Mouse (Mus musculus) intestine, embryonic 15.5 days (tissue): ENCODE data around the gene Spryd4. TPM values are rescaled to one million over a fixed set of nuclear protein-coding genes. Genes with fewer than 3 reads are reported as not detected.
"Not testable (repeated sequence)": the region's sequence is repeated elsewhere in the genome, so short reads cannot be mapped to it uniquely, and the experiment has no call there.

Source experiments
- ATAC-seq: fragments of 200-750 bp; cut with Nextera tagmentation; 2 replicates; pipeline ENCODE4 v1.8.0; 2017; ENCODE audit warnings: moderate TSS enrichment, moderate library complexity
- H3K27ac ChIP-seq: fragments of 300-500 bp; sonication (generic); 2 replicates; pipeline ENCODE4 v1.5.1; 2015; ENCODE audit warnings: mild to moderate bottlenecking, inconsistent platforms
- H3K27me3 ChIP-seq: fragments of 300-500 bp; sonication (generic); replicated peaks from 2 replicates; pipeline ENCODE4 v1.6.1; 2015; ENCODE audit warnings: inconsistent platforms
- H3K36me3 ChIP-seq: fragments of 300-500 bp; sonication (generic); 2 replicates; pipeline ENCODE4 v1.6.1; 2015; ENCODE audit warnings: inconsistent platforms
- H3K4me1 ChIP-seq: fragments of 300-500 bp; sonication (generic); replicated peaks from 2 replicates; pipeline ENCODE4 v1.6.1; 2015; ENCODE audit warnings: inconsistent platforms
- H3K4me2 ChIP-seq: fragments of 300-500 bp; sonication (generic); replicated peaks from 2 replicates; pipeline ENCODE4 v1.6.1; 2015; ENCODE audit warnings: mild to moderate bottlenecking, inconsistent platforms
- H3K4me3 ChIP-seq: fragments of 300-500 bp; sonication (generic); replicated peaks from 2 replicates; pipeline ENCODE4 v1.5.1; 2015; ENCODE audit warnings: inconsistent platforms
- H3K9ac ChIP-seq: fragments of 300-500 bp; sonication (generic); 2 replicates; pipeline ENCODE4 v1.6.1; 2015; ENCODE audit warnings: inconsistent platforms
- H3K9me3 ChIP-seq: fragments of 300-500 bp; sonication (generic); 2 replicates; pipeline ENCODE4 v1.6.1; 2016; ENCODE audit warnings: inconsistent platforms
- WGBS: fragments of 180-500 bp; shearing (Covaris S2); methylation state at CpG from one replicate; pipeline ENCODE4 v1.1.7; 2015; 5-methylcytosine and 5-hydroxymethylcytosine counted together
- polyA plus RNA-seq: library from polyadenylated mRNA; unstranded; fragments of >200 nt; fragmentation: Nextera tagmentation; extraction: Ambion mirVana; gene quantifications from 2 replicates; pipeline ENCODE4 v1.2.1, GENCODE M21; 2015

The Spryd4 gene
- polyA plus RNA-seq, 1 experiment from 2014 or later, result 34.8 TPM

DNA sequence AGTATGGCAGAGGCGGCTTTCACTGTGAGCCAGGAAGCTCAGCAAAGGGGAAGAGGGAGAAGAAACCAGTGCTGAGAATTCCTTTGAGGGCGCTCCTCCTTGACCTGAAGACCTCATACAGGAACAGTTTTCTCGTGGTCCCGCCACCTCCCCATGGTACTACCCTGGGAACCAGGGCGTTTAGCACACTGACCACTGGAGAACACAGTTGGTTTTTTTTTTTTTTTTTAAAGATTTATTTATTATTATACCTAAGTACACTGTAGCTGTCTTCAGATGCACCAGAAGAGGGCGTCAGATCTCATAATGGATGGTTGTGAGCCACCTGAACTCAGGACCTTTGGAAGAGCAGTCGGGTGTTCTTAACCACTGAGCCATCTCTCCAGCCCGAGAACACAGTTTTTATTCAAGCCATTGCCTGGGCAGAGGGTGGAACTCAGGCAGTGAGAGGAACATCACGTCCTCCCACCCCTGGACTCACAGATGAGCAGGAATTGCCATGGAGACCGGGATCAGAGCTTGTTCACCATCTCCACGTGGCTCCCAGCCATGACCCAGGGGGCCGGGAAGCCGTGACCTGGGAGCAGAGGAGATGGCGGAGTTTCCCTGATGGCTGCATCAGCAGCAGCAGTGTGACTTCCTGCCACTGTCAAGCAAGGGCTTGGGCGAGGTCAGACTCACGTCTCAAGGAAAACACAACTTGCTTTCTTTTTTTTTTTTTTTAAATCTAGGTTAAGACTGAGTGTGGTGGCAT, 10.1 kb upstream of the Spryd4 start:
- no peaks in the 10 kb centered on the region for H3K36me3 ChIP-seq
- H3K27me3 ChIP-seq, result no peaks in the 10 kb centered on the region
- H3K4me3 ChIP-seq, result no peak overlapping the region
- H3K9me3 ChIP-seq, result no peaks in the 10 kb centered on the region
- no peak overlapping the region for H3K9ac ChIP-seq
- 0 out of 2 replicates have a peak, but pooled peaks cover 3% of the 10 kb centered on the region for H3K4me1 ChIP-seq
- no peak for ATAC-seq
- H3K27ac ChIP-seq, result no peak overlapping the region
- no peak overlapping the region for H3K4me2 ChIP-seq
- 59% methylated on average over 16 of the region's 16 CpGs for WGBS

DNA sequence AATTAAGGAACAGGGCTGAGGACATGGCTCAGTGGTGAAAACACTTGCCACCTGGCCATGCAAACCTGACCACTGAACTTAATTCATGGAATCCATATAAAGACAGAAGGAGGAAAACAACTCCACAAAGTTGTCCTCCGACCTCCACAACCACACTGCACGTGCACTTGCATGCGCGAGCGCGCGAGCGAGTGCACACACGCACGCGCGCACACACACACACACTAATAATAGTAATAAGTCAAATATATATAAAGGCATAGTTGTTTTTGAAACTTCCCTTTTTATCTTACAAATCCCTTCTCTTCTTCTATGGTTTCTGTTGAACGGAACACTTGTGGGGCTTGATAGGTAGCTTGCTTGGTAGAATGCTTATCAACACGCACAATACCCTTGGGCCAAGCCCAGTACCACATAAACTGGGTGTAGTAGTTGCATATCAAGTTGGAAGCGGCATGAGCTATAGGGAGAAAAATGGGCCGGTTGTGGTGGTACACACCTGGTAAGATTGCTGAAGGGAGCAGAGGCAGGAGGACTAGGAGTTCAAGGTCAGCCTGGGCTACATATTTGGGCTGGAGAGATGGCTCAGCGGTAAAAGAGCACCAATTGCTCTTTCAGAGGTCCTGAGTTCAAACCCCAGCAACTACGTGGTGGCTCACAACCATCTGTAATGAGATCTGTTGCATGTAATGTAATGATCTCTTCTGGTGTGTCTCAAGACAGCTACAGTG, 6.9 kb upstream of the Spryd4 start:
- H3K9ac ChIP-seq, result no peak overlapping the region
- no peak for ATAC-seq
- H3K27me3 ChIP-seq, result no peaks in the 10 kb centered on the region
- H3K9me3 ChIP-seq, result no peaks in the 10 kb centered on the region
- H3K36me3 ChIP-seq, result no peaks in the 10 kb centered on the region
- no peak overlapping the region for H3K4me3 ChIP-seq
- no peak overlapping the region for H3K27ac ChIP-seq
- no peaks in the 10 kb centered on the region for H3K4me1 ChIP-seq
- no peak overlapping the region for H3K4me2 ChIP-seq
- WGBS, result 93% methylated on average over 18 of the region's 18 CpGs

DNA sequence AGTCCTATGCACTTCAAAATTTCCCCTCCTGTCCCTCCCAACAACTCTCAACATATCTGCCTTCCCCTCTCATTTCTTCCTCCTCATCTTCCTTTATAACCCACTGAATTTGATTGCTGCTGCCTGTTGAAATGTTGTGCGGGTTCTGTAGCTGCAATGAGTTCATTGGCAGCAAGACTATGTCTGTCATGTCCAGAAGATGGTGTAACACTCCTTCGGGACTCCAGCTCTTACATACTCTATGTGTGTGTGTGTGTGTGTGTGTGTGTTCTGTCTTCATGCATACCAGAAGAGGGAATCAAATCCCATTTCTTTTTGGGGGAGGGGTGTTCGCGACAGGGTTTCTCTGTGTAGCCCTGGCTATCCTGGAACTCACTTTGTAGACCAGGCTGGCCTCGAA, 3.4 kb upstream of the Spryd4 start:
- H3K9me3 ChIP-seq, result no peaks in the 10 kb centered on the region
- WGBS, result 87% methylated on average over 5 of the region's 5 CpGs

DNA sequence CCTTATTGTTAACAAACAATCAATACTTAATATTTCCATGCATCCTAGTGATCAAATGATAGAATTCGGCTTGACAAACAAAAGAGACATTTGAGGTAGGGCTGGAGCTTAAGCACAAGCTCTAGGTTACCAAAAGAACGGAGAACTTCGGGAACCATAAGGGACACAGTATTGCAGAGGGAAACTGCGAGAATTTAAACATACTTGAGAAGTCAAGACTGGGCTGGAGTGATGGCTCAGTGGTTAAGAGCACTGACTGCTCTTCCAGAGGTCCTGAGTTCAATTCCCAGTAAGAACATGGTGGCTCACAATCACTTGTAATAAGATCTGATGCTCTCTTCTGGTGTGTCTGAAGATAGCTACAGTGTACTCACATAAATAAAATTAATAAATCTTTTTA, 2.5 kb upstream of the Spryd4 start:
- not testable (repeated sequence) for H3K4me2 ChIP-seq, H3K27ac ChIP-seq, H3K27me3 ChIP-seq, H3K36me3 ChIP-seq, H3K4me3 ChIP-seq, H3K4me1 ChIP-seq, H3K9ac ChIP-seq, ATAC-seq, H3K9me3 ChIP-seq
- WGBS, result 86% methylated on average over 4 of the region's 4 CpGs

More for the DNA sequence above, 3.4 kb upstream of the Spryd4 start:
- ATAC-seq, result no peak
- no peak overlapping the region for H3K4me2 ChIP-seq
- H3K27ac ChIP-seq, result no peak overlapping the region
- H3K4me3 ChIP-seq, result no peak overlapping the region
- no peak overlapping the region for H3K9ac ChIP-seq
- H3K36me3 ChIP-seq, result no peaks in the 10 kb centered on the region
- no peaks in the 10 kb centered on the region for H3K27me3 ChIP-seq
- H3K4me1 ChIP-seq, result peaks cover 5% of the 10 kb centered on the region; the same call in 1 of the 2 replicates

- WGBS, result under 1% methylated on average over 18 of the region's 18 CpGs
- Histone ChIP-seq H3K9me3 (no peaks in the 10 kb centered on the region), H3K36me3 (no peaks in the 10 kb centered on the region), H3K4me2 (peak overlapping the region; percentile 87), H3K4me1 (peaks cover 5% of the 10 kb centered on the region; the same call in 1 of the 2 replicates), H3K27ac (no peak overlapping the region), H3K27me3 (no peaks in the 10 kb centered on the region), H3K4me3 (peak overlapping the region; percentile 31), H3K9ac (peak overlapping the region; percentile 37)
- ATAC-seq, result peak; percentile 62
Observed at GRCm38 (mm10) chr10:128212871-128213323, 1.3 kb upstream of the Spryd4 start.

GRCm38 (mm10) chr10:128212148-128212547, 541 bp upstream of the Spryd4 start:
- H3K27ac ChIP-seq, result no peak overlapping the region
- H3K4me1 ChIP-seq, result peaks cover 5% of the 10 kb centered on the region; the same call in 1 of the 2 replicates
- H3K4me2 ChIP-seq, result peak overlapping the region; percentile 87
- no peaks in the 10 kb centered on the region for H3K9me3 ChIP-seq
- ATAC-seq, result peak; percentile 8; the same call in 1 of the 2 replicates
- no peaks in the 10 kb centered on the region for H3K27me3 ChIP-seq
- H3K36me3 ChIP-seq, result no peaks in the 10 kb centered on the region
- 0 out of 2 replicates have a peak overlapping the region, but pooled peaks have one; percentile 67 for H3K9ac ChIP-seq
- H3K4me3 ChIP-seq, result peak overlapping the region; percentile 70
- whole genome bisulfite sequencing, result 42% methylated on average over 6 of the region's 6 CpGs

DNA sequence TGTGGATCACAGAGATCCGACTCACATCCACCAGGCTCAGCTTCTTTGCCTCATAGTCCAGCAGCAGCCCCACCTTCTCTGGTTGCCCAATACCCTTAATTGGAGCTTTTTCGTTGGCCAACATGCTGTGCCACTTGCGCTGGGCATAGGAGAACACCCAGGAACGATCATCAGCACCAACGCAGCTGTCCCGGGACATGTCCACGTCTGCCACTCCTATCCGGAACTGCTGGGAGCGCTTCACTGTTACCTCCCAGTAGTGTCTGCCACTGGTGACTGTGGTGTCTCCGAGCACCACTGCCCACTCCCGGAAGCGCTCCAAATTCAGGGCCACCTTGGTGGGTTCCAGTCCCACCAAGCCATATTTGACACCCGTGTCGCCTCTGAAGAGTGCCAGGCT, 653 bp downstream of the Spryd4 start:
- no peaks in the 10 kb centered on the region for H3K27me3 ChIP-seq
- H3K9ac ChIP-seq, result peak overlapping the region; percentile 67
- WGBS, result 18% methylated on average over 14 of the region's 14 CpGs
- H3K9me3 ChIP-seq, result no peaks in the 10 kb centered on the region
- H3K4me3 ChIP-seq, result peak overlapping the region; percentile 70
- H3K4me2 ChIP-seq, result peak overlapping the region; percentile 87
- ATAC-seq, result peak; percentile 13; the same call in 1 of the 2 replicates
- peaks cover 5% of the 10 kb centered on the region; the same call in 1 of the 2 replicates for H3K4me1 ChIP-seq
- no peak overlapping the region for H3K27ac ChIP-seq
- no peaks in the 10 kb centered on the region for H3K36me3 ChIP-seq

DNA sequence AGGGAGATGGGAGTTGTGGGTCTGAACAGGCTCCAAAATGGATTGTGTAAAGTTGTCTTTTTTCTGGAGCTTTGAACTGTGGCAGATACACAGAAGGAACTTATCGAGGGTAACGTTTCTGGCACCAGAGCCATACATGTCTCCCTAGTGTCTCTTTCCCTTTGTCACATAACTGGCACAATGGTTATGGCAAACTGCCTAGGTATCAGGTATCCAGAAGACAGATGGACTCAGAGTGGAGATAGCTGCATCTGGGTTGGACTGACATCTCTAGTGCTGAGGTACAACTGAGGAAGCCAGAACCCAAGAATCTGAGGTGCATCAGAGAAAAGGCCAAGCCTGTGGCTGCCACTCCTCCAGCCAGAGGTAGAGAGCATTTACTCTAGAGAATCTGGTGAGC, 1.5 kb downstream of the Spryd4 start:
- Histone ChIP-seq H3K4me3 (no peak overlapping the region), H3K4me2 (peak overlapping the region; percentile 87; the same call in 1 of the 2 replicates), H3K27ac (no peak overlapping the region), H3K4me1 (peaks cover 5% of the 10 kb centered on the region; the same call in 1 of the 2 replicates), H3K9me3 (no peaks in the 10 kb centered on the region), H3K9ac (no peak overlapping the region), H3K36me3 (no peaks in the 10 kb centered on the region), H3K27me3 (no peaks in the 10 kb centered on the region)
- WGBS, result 92% methylated on average over 2 of the region's 2 CpGs
- no peak for ATAC-seq

- 91% methylated on average over 11 of the region's 11 CpGs for WGBS
- ATAC-seq, result no peak
- no peak overlapping the region for H3K9ac ChIP-seq
- no peak overlapping the region for H3K27ac ChIP-seq
- no peaks in the 10 kb centered on the region for H3K9me3 ChIP-seq
- peaks cover 5% of the 10 kb centered on the region; the same call in 1 of the 2 replicates for H3K4me1 ChIP-seq
- H3K4me2 ChIP-seq, result no peak overlapping the region
- H3K36me3 ChIP-seq, result no peaks in the 10 kb centered on the region
- no peak overlapping the region for H3K4me3 ChIP-seq
- H3K27me3 ChIP-seq, result no peaks in the 10 kb centered on the region
Observed at GRCm38 (mm10) chr10:128209311-128210009, 2.1 kb downstream of the Spryd4 start.

DNA sequence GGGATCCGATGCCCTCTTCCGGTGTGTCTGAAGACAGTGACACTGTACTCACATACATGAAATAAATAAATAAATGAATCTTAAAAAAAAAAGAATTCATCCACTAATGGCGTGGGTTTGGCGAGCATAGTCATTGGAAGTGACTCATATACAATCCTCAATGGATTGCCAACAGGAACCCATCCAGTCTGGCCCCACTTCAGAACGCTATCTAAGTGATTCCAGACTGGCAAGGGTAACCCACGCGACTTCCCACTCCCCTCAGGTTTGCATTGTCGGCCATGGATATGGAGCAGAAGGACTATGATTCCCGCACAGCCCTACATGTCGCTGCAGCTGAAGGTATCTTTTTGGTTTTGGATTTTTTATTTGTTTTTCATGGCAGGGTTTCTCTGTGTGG, 3.3 kb downstream of the Spryd4 start:
- Histone ChIP-seq H3K9me3 (no peaks in the 10 kb centered on the region), H3K4me1 (peaks cover 8% of the 10 kb centered on the region; the same call in 1 of the 2 replicates), H3K4me2 (no peak overlapping the region), H3K9ac (no peak overlapping the region), H3K27me3 (no peaks in the 10 kb centered on the region), H3K36me3 (no peaks in the 10 kb centered on the region), H3K27ac (no peak overlapping the region), H3K4me3 (no peak overlapping the region)
- ATAC-seq, result no peak
- 96% methylated on average over 10 of the region's 10 CpGs for WGBS

DNA sequence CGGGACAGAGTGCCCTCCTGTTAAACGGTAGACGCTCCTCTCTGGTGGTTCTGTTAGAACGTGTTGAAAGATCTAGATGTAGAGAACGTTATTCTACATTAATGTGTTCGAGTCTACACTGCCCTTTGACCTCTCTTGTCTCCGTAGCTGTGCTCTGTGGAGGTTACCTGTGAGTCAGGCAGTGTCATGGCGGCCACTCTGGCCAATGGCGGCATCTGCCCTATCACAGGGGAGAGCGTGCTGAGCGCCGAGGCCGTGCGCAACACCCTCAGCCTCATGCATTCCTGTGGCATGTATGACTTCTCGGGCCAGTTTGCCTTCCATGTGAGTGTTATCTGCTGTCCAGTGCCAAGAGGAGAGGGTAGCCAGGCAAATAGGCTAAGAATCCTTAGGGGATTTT, 6.7 kb downstream of the Spryd4 start:
- H3K27ac ChIP-seq, result no peak overlapping the region
- WGBS, result 82% methylated on average over 15 of the region's 15 CpGs

DNA sequence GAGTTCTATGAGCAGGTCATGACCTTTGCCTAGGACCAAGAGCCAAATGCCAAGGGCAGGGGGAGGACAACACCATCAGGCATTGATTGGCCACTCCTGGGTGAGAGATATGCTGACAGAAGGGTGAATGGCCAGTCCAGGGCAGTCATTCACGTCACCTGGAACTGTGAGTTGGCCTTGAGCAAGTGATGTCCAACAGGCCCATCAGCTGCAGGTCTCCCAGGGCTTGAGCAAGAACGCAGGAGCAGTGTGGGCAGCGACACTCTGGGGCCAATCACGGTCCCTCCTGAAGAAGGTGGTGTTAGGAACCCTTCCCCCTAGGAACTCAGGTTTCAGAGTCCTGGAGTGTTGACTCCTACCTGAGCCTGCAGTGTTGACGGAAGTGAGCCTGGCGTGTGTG, 9.8 kb downstream of the Spryd4 start:
- 64% methylated on average over 5 of the region's 6 CpGs for WGBS
- peak; percentile 30 for ATAC-seq
- no peaks in the 10 kb centered on the region for H3K36me3 ChIP-seq
- H3K27ac ChIP-seq, result no peak overlapping the region
- H3K4me2 ChIP-seq, result no peak overlapping the region
- no peak overlapping the region for H3K9ac ChIP-seq
- H3K4me1 ChIP-seq, result 0 out of 2 replicates have a peak, but pooled peaks cover 4% of the 10 kb centered on the region
- no peaks in the 10 kb centered on the region for H3K9me3 ChIP-seq
- H3K4me3 ChIP-seq, result no peak overlapping the region
- H3K27me3 ChIP-seq, result no peaks in the 10 kb centered on the region

More for the DNA sequence above, 6.7 kb downstream of the Spryd4 start:
- ATAC-seq, result no peak; the same call in 1 of the 2 replicates
- Histone ChIP-seq H3K4me3 (no peak overlapping the region), H3K9ac (no peak overlapping the region), H3K36me3 (no peaks in the 10 kb centered on the region), H3K27me3 (no peaks in the 10 kb centered on the region), H3K4me1 (0 out of 2 replicates have a peak, but pooled peaks cover 4% of the 10 kb centered on the region), H3K9me3 (no peaks in the 10 kb centered on the region), H3K4me2 (no peak overlapping the region)
